Mouse (Mus musculus) testis, adult 2 months (tissue): ENCODE measurements at regions not wholly inside any gene's neighbourhood (a gene's known extent, or its start where the extent isn't known, plus 50 kb on each side); places are given as distances from the start of the nearest gene placed in this dataset.

Experiments
- H3K27ac ChIP-seq: fragments of 200-500 bp; 2 replicates; pipeline ENCODE4 v1.5.1; 2012; ENCODE audit warnings: low read depth, low read length; ENCODE audit not compliant: control insufficient read depth, insufficient read depth
- H3K27me3 ChIP-seq: fragments of 200-500 bp; 2 replicates; pipeline ENCODE4 v1.6.1; 2012; ENCODE audit warnings: mild to moderate bottlenecking, low read length, moderate library complexity; ENCODE audit not compliant: control insufficient read depth, insufficient read depth
- H3K36me3 ChIP-seq: fragments of 200-500 bp; 2 replicates; pipeline ENCODE4 v1.6.1; 2012; ENCODE audit warnings: mild to moderate bottlenecking, low read length; ENCODE audit not compliant: control insufficient read depth, insufficient read depth
- H3K4me1 ChIP-seq: fragments of 200-500 bp; 2 replicates; pipeline ENCODE4 v1.6.1; 2012; ENCODE audit warnings: low read length; ENCODE audit not compliant: control insufficient read depth, insufficient read depth
- H3K4me3 ChIP-seq: fragments of 200-500 bp; 2 replicates; pipeline ENCODE4 v1.5.1; 2012; ENCODE audit warnings: low read depth, mild to moderate bottlenecking, low read length, moderate library complexity, mixed read lengths; ENCODE audit not compliant: control insufficient read depth
- CTCF ChIP-seq: fragments of 200-500 bp; IDR thresholded peaks from 2 replicates; pipeline ENCODE4 v1.5.1; 2012; ENCODE audit warnings: low read depth, mild to moderate bottlenecking, inconsistent platforms, low read length, moderate library complexity; ENCODE audit not compliant: control insufficient read depth, insufficient read depth, insufficient replicate concordance
- POLR2A ChIP-seq: fragments of 200-500 bp; IDR thresholded peaks from 2 replicates; pipeline ENCODE4 v1.6.1; 2012; ENCODE audit warnings: low read depth, mild to moderate bottlenecking, inconsistent platforms, low read length, moderate library complexity; ENCODE audit not compliant: control insufficient read depth

- Histone ChIP-seq H3K27ac (no peak overlapping the region), H3K4me3 (no peak overlapping the region), H3K4me1 (0 out of 2 replicates have a peak, but pooled peaks cover under 1% of the 10 kb centered on the region), H3K36me3 (no peaks in the 10 kb centered on the region), H3K27me3 (no peaks in the 10 kb centered on the region)
- TF ChIP-seq CTCF = no peak
- no peak for TF ChIP-seq POLR2A
These were observed 156.6 kb downstream of the Zfp326 start for GRCm38 (mm10) chr5:106032956-106033355.

- Histone ChIP-seq H3K4me3 (no peak overlapping the region), H3K4me1 (no peaks in the 10 kb centered on the region), H3K27me3 (no peaks in the 10 kb centered on the region), H3K36me3 (no peaks in the 10 kb centered on the region), H3K27ac (no peak overlapping the region)
- TF ChIP-seq CTCF = no peak
- no peak for TF ChIP-seq POLR2A
These were observed 150.5 kb downstream of the Zfp326 start for GRCm38 (mm10) chr5:106026861-106027260.

- Histone ChIP-seq H3K4me1 (no peaks in the 10 kb centered on the region), H3K4me3 (no peak overlapping the region)
These were observed 128.0 kb downstream of the Zfp326 start for GRCm38 (mm10) chr5:106004292-106004917.

GRCm38 (mm10) chr5:106003321-106004291 is 127.2 kb downstream of the Zfp326 start:
- H3K27me3 ChIP-seq = no peaks in the 10 kb centered on the region
- no peak overlapping the region for H3K27ac ChIP-seq
- no peaks in the 10 kb centered on the region for H3K4me1 ChIP-seq
- no peaks in the 10 kb centered on the region for H3K36me3 ChIP-seq
- TF ChIP-seq POLR2A (no peak), CTCF (no peak)
- no peak overlapping the region for H3K4me3 ChIP-seq

More at GRCm38 (mm10) chr5:106004292-106004917, 128.0 kb downstream of the Zfp326 start:
- TF ChIP-seq CTCF = no peak
- TF ChIP-seq POLR2A = no peak
- Histone ChIP-seq H3K36me3 (no peaks in the 10 kb centered on the region), H3K27ac (no peak overlapping the region), H3K27me3 (no peaks in the 10 kb centered on the region)

GRCm38 (mm10) chr5:106002330-106002729 is 126.0 kb downstream of the Zfp326 start:
- H3K4me1 ChIP-seq = no peaks in the 10 kb centered on the region
- no peak for TF ChIP-seq POLR2A
- TF ChIP-seq CTCF = no peak

GRCm38 (mm10) chr5:105994218-105994617 is 117.9 kb downstream of the Zfp326 start:
- no peak overlapping the region for H3K4me3 ChIP-seq
- peaks cover 4% of the 10 kb centered on the region for H3K4me1 ChIP-seq
- no peak for TF ChIP-seq POLR2A
- TF ChIP-seq CTCF = no peak
- H3K27me3 ChIP-seq = no peaks in the 10 kb centered on the region
- no peak overlapping the region for H3K27ac ChIP-seq
- H3K36me3 ChIP-seq = no peaks in the 10 kb centered on the region

More at GRCm38 (mm10) chr5:106002330-106002729, 126.0 kb downstream of the Zfp326 start:
- no peak overlapping the region for H3K27ac ChIP-seq
- no peaks in the 10 kb centered on the region for H3K27me3 ChIP-seq
- no peaks in the 10 kb centered on the region for H3K36me3 ChIP-seq
- no peak overlapping the region for H3K4me3 ChIP-seq

GRCm38 (mm10) chr5:105993066-105993760 is 116.8 kb downstream of the Zfp326 start:
- Histone ChIP-seq H3K27ac (no peak overlapping the region), H3K36me3 (no peaks in the 10 kb centered on the region), H3K4me1 (peaks cover 4% of the 10 kb centered on the region), H3K27me3 (no peaks in the 10 kb centered on the region), H3K4me3 (no peak overlapping the region)
- TF ChIP-seq CTCF = no peak
- no peak for TF ChIP-seq POLR2A
